Mouse (Mus musculus) liver, embryonic 13.5 days (tissue): ENCODE measurements at regions not wholly inside any gene's neighbourhood (a gene's known extent, or its start where the extent isn't known, plus 50 kb on each side); places are given as distances from the start of the nearest gene placed in this dataset.
A peak's percentile ranks its signal among the peaks of the same experiment; 100 is the strongest.

Experiments used
- ATAC-seq: fragments of 200-750 bp; cut with Nextera tagmentation; 2 replicates; pipeline ENCODE4 v1.8.0; 2017; ENCODE audit warnings: low read depth, mild to moderate bottlenecking, moderate number of reproducible peaks, moderate library complexity
- DNase-seq: peaks from one replicate; pipeline ENCODE4 v3.0.0; 2022
- H3K27ac ChIP-seq: fragments of 300-500 bp; sonication (generic); 2 replicates; pipeline ENCODE4 v1.5.1; 2015; ENCODE audit warnings: moderate library complexity, mild to moderate bottlenecking, inconsistent platforms
- H3K27me3 ChIP-seq: fragments of 300-500 bp; sonication (generic); 2 replicates; pipeline ENCODE4 v1.6.1; 2015; ENCODE audit warnings: mild to moderate bottlenecking, inconsistent platforms
- H3K36me3 ChIP-seq: fragments of 300-500 bp; sonication (generic); 2 replicates; pipeline ENCODE4 v1.6.1; 2015; ENCODE audit warnings: mild to moderate bottlenecking, inconsistent platforms
- H3K4me1 ChIP-seq: fragments of 300-500 bp; sonication (generic); replicated peaks from 2 replicates; pipeline ENCODE4 v1.6.1; 2015; ENCODE audit warnings: inconsistent platforms
- H3K4me2 ChIP-seq: fragments of 300-500 bp; sonication (generic); 2 replicates; pipeline ENCODE4 v1.6.1; 2015; ENCODE audit warnings: inconsistent platforms, mild to moderate bottlenecking, moderate library complexity
- H3K4me3 ChIP-seq: fragments of 300-500 bp; sonication (generic); replicated peaks from 2 replicates; pipeline ENCODE4 v1.5.1; 2015; ENCODE audit warnings: mild to moderate bottlenecking, inconsistent platforms
- H3K9ac ChIP-seq: fragments of 300-500 bp; sonication (generic); 2 replicates; pipeline ENCODE4 v1.6.1; 2015; ENCODE audit warnings: mild to moderate bottlenecking, inconsistent platforms
- H3K9me3 ChIP-seq: fragments of 300-500 bp; sonication (generic); replicated peaks from 2 replicates; pipeline ENCODE4 v1.6.1; 2016; ENCODE audit warnings: inconsistent platforms
- WGBS: fragments of 180-500 bp; shearing (Covaris S2); methylation state at CpG from one replicate; pipeline ENCODE4 v1.1.7; 2015; ENCODE audit not compliant: insufficient replicate concordance; 5-methylcytosine and 5-hydroxymethylcytosine counted together

- H3K4me3 ChIP-seq: no peak overlapping the region
- H3K27ac ChIP-seq: no peak overlapping the region
- ATAC-seq (no peak), DNase-seq (no peak)
- no peaks in the 10 kb centered on the region for H3K9me3 ChIP-seq
- no peak overlapping the region for H3K9ac ChIP-seq
- H3K36me3 ChIP-seq: no peaks in the 10 kb centered on the region
- H3K4me2 ChIP-seq: no peak overlapping the region
- H3K27me3 ChIP-seq: no peaks in the 10 kb centered on the region
- 58% methylated on average over 2 of the region's 2 CpGs for WGBS
- no peaks in the 10 kb centered on the region for H3K4me1 ChIP-seq
Observed at GRCm38 (mm10) chr4:69116353-69116752, 162.2 kb upstream of the Brinp1 start.

DNA sequence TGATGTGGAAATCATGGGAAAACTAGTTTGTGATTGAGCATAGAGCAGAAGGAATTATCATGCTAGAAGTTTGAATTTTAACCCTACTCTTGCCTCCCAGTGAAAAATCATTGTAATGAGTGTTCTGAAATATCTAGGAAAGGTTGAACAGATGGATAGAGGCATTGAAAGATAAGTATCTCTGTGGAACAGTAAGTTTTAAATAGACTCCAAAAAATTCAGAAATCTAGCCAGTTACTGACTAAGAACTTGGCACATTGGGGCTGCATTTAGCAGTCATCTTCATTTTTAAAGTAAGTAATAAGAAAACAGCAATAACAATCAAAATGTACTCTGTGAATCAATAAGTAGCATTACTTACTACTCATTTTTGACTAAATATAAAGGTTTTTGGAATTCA, 151.0 kb upstream of the Brinp1 start:
- Histone ChIP-seq H3K4me1 (no peaks in the 10 kb centered on the region), H3K4me3 (no peak overlapping the region), H3K9ac (no peak overlapping the region), H3K36me3 (no peaks in the 10 kb centered on the region), H3K27ac (no peak overlapping the region), H3K4me2 (no peak overlapping the region), H3K27me3 (no peaks in the 10 kb centered on the region), H3K9me3 (no peaks in the 10 kb centered on the region)
- no peak for ATAC-seq
- no peak for DNase-seq

DNA sequence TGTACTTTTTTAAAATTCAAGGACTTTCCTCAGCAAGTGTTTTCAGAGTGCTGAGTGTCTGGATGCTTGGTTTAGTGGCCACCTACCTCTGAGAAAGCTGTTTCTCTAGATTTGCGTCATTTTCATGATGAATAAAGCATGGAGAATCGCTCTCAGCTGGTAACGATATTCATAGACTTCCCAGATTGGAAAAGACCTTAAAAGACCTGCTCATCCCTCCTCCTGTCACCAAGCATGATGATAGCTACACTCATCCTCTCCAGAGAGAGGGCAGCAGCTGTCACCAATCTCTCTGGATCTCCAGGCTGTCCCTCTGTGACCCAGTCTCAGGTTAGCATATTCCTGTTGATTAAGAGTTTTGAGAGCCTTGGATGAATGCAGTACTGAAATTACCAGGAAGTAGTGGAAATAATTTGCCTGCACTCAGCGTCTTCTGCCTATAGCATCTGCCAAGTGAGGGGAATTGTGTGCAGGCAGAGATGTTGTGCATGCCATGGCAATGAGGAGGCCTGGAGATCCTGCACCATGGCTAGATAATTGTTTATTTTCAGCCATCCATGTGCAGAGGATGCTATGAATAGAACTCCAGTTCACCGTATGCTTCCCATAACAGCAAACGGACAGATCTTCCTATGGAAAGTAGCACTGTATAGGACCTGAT, 141.7 kb upstream of the Brinp1 start:
- WGBS: 72% methylated on average over 6 of the region's 6 CpGs
- Histone ChIP-seq H3K27ac (no peak overlapping the region), H3K9me3 (no peaks in the 10 kb centered on the region), H3K36me3 (no peaks in the 10 kb centered on the region), H3K27me3 (no peaks in the 10 kb centered on the region), H3K4me1 (no peaks in the 10 kb centered on the region), H3K4me3 (no peak overlapping the region), H3K4me2 (no peak overlapping the region), H3K9ac (no peak overlapping the region)
- no peak for ATAC-seq
- DNase-seq: no peak

- WGBS: 68% methylated on average over 5 of the region's 5 CpGs
- DNase-seq (no peak), ATAC-seq (no peak)
- Histone ChIP-seq H3K27me3 (no peaks in the 10 kb centered on the region), H3K4me3 (no peak overlapping the region), H3K9ac (no peak overlapping the region), H3K36me3 (no peaks in the 10 kb centered on the region), H3K4me2 (no peak overlapping the region), H3K9me3 (no peaks in the 10 kb centered on the region), H3K27ac (no peak overlapping the region), H3K4me1 (no peaks in the 10 kb centered on the region)
Observed at GRCm38 (mm10) chr4:69078085-69078484, 123.9 kb upstream of the Brinp1 start.

DNA sequence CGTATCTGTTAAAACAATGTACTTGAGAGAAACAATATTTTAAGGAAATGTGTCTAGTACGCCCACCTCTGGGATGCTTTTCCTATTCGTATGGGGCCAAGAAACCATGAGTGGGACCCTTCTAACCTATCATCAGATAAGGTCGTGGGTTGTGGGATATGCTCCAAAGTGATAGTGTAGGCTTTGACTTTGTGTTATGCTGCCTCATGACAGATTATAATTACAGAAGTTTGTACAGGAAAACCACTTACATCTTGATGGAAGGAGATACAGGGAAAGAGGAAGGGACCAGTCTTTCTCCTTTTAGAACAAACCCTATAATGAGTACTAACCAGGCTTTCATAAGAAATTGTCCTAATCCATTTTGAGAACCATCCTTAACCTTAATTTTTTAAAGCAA, 123.1 kb upstream of the Brinp1 start:
- H3K4me2 ChIP-seq: no peak overlapping the region
- H3K9ac ChIP-seq: no peak overlapping the region
- no peak overlapping the region for H3K27ac ChIP-seq
- no peaks in the 10 kb centered on the region for H3K4me1 ChIP-seq
- WGBS: 27% methylated on average over 4 of the region's 4 CpGs
- no peaks in the 10 kb centered on the region for H3K9me3 ChIP-seq
- no peaks in the 10 kb centered on the region for H3K36me3 ChIP-seq
- DNase-seq (no peak), ATAC-seq (no peak)
- no peaks in the 10 kb centered on the region for H3K27me3 ChIP-seq
- H3K4me3 ChIP-seq: no peak overlapping the region

- H3K9me3 ChIP-seq: no peaks in the 10 kb centered on the region
- H3K4me2 ChIP-seq: peak overlapping the region; percentile 59
- H3K4me3 ChIP-seq: no peak overlapping the region; the same call in 1 of the 2 replicates
- H3K27ac ChIP-seq: peak overlapping the region; percentile 75
- H3K4me1 ChIP-seq: peaks cover 16% of the 10 kb centered on the region
- no peak overlapping the region for H3K9ac ChIP-seq
- H3K27me3 ChIP-seq: no peaks in the 10 kb centered on the region
- WGBS: 4% methylated on average over 1 of the region's 1 CpGs
- ATAC-seq (peak; percentile 100), DNase-seq (peak; percentile 68)
- no peaks in the 10 kb centered on the region for H3K36me3 ChIP-seq
Observed at GRCm38 (mm10) chr4:69039645-69040342, 85.6 kb upstream of the Brinp1 start.

- DNase-seq (no peak), ATAC-seq (no peak)
- H3K27me3 ChIP-seq: no peaks in the 10 kb centered on the region
- H3K9me3 ChIP-seq: no peaks in the 10 kb centered on the region
- H3K27ac ChIP-seq: no peak overlapping the region
- no peaks in the 10 kb centered on the region for H3K36me3 ChIP-seq
- H3K4me1 ChIP-seq: peaks cover 9% of the 10 kb centered on the region
- WGBS: 59% methylated on average over 1 of the region's 1 CpGs
- H3K4me3 ChIP-seq: no peak overlapping the region
- H3K4me2 ChIP-seq: no peak overlapping the region
- no peak overlapping the region for H3K9ac ChIP-seq
Observed at GRCm38 (mm10) chr4:69034166-69034565, 80.0 kb upstream of the Brinp1 start.

DNA sequence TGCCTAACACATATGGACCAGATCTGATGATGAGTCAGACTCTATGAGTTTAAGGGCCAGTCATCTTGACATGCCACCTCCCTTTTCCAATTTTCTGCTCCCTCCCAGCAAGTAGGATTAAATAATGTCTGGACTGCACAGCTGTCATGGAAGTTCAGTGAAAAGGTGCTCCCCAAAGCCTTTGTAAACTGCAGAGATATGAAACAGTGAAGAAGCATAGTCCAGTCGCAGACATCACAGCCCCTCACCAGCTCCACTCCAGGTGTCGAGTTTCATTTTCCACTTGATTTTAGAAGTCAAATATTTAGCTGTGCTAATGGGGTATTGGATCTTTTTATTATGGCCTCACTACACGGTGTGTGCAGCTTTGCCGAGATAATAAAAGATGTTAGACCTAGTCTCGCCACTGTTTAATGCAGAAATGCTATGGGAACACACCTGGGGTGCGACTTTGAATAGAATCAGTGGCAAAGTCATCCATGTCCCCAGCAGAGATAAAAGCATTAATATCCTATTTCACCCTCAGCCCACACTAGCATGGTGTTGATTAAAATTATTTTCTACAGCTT, 66.0 kb upstream of the Brinp1 start:
- H3K4me1 ChIP-seq: no peaks in the 10 kb centered on the region
- no peak for DNase-seq
- H3K36me3 ChIP-seq: no peaks in the 10 kb centered on the region
- 58% methylated on average over 6 of the region's 6 CpGs for WGBS
- no peak overlapping the region for H3K27ac ChIP-seq
- no peak overlapping the region for H3K9ac ChIP-seq
- no peak overlapping the region for H3K4me3 ChIP-seq
- H3K27me3 ChIP-seq: no peaks in the 10 kb centered on the region
- H3K4me2 ChIP-seq: no peak overlapping the region
- no peak for ATAC-seq
- no peaks in the 10 kb centered on the region for H3K9me3 ChIP-seq

- no peak overlapping the region for H3K4me3 ChIP-seq
- no peak overlapping the region for H3K4me2 ChIP-seq
- no peaks in the 10 kb centered on the region for H3K27me3 ChIP-seq
- no peaks in the 10 kb centered on the region for H3K4me1 ChIP-seq
- ATAC-seq: no peak
- no peaks in the 10 kb centered on the region for H3K36me3 ChIP-seq
- no peak for DNase-seq
- 43% methylated on average over 2 of the region's 2 CpGs for WGBS
- no peak overlapping the region for H3K9ac ChIP-seq
- no peak overlapping the region for H3K27ac ChIP-seq
- H3K9me3 ChIP-seq: no peaks in the 10 kb centered on the region
Observed at GRCm38 (mm10) chr4:69015396-69015795, 61.2 kb upstream of the Brinp1 start.
